Mouse (Mus musculus): ENCODE results near the gene Zfp385a. TPM values are rescaled to one million over a fixed set of nuclear protein-coding genes. Genes with fewer than 3 reads are reported as not detected.

The Zfp385a gene
- total and polyA plus RNA-seq, 2 experiments from 2014 or later, result 23.1 to 25.8 TPM

DNA sequence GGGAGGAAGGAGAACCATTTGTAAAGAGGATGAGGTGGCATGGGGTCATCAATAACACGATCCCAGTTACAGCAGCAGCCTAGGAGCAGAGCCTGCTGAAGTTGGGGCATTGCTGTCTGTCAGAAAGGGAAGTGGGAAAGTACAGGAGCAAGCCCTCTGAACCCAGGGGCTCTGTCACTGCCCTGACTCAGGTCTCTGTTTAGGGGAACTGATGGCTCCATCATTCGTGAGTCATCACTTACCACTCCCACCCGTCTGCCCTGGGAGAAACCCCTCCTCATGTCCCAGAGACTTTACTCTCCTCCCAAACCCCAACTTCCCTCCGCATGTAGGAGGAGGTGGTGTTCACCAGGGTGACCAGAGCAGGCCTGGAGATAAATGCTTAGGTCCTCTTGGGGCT lies 30.6 kb upstream of the Zfp385a start:
- WGBS, result 58% methylated on average over 4 of the region's 4 CpGs

DNA sequence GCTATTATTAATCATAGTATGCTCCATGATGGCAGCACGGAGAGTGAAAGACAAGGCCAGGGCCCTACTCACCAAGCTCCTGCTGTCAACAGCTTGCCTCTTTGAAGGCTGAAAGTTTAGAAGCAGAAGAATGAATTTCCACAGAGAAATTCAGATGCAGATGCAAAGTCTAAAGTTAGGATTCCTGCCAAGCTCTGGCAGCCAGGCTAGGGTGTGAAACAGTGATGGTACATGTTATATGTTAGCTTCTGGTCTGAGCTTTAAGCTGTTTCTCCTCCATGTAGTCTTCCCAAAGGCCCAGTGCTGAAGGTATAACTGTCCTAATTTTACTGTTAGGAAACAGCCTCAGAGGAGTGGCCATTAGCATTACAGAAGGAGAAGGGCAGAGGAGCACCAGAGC lies 29.2 kb upstream of the Zfp385a start:
- 55% methylated on average over 1 of the region's 1 CpGs for WGBS
- Histone ChIP-seq H3K27me3 (ENCODE audit: insufficient read depth, low read length) (0 out of 2 replicates have a peak, but pooled peaks cover 3% of the 10 kb centered on the region), H3K4me2 (ENCODE audit: low read depth, low read length) (no peak overlapping the region), H3K36me3 (ENCODE audit: insufficient read depth, low read length) (no peaks in the 10 kb centered on the region), H3K9me3 (ENCODE audit: low read length) (no peaks in the 10 kb centered on the region), H3K4me3 (ENCODE audit: low read length) (no peak overlapping the region), H3K9ac (replicated peaks; ENCODE audit: low read length) (no peak overlapping the region), H3K4me1 (ENCODE audit: insufficient read depth, low read length) (peaks cover 11% of the 10 kb centered on the region), H3K27ac (no peak overlapping the region)
- DNase-seq (ENCODE audit: low spot score), result no peak
- no peak for ATAC-seq
- no peak for TF ChIP-seq CTCF (IDR thresholded peaks at IDR 0.05; ENCODE audit: low read depth)

More for the DNA sequence above, 30.6 kb upstream of the Zfp385a start:
- H3K36me3 ChIP-seq (ENCODE audit: insufficient read depth, low read length), result no peaks in the 10 kb centered on the region
- DNase-seq (ENCODE audit: low spot score) (no peak), ATAC-seq (no peak)
- no peak overlapping the region for H3K27ac ChIP-seq
- no peak overlapping the region for H3K4me2 ChIP-seq (ENCODE audit: low read depth, low read length)
- peaks cover 11% of the 10 kb centered on the region for H3K4me1 ChIP-seq (ENCODE audit: insufficient read depth, low read length)
- no peak overlapping the region for H3K9ac ChIP-seq (replicated peaks; ENCODE audit: low read length)
- TF ChIP-seq CTCF (IDR thresholded peaks at IDR 0.05; ENCODE audit: low read depth), result no peak
- no peak overlapping the region for H3K4me3 ChIP-seq (ENCODE audit: low read length)
- 0 out of 2 replicates have a peak, but pooled peaks cover 3% of the 10 kb centered on the region for H3K27me3 ChIP-seq (ENCODE audit: insufficient read depth, low read length)
- no peaks in the 10 kb centered on the region for H3K9me3 ChIP-seq (ENCODE audit: low read length)

DNA sequence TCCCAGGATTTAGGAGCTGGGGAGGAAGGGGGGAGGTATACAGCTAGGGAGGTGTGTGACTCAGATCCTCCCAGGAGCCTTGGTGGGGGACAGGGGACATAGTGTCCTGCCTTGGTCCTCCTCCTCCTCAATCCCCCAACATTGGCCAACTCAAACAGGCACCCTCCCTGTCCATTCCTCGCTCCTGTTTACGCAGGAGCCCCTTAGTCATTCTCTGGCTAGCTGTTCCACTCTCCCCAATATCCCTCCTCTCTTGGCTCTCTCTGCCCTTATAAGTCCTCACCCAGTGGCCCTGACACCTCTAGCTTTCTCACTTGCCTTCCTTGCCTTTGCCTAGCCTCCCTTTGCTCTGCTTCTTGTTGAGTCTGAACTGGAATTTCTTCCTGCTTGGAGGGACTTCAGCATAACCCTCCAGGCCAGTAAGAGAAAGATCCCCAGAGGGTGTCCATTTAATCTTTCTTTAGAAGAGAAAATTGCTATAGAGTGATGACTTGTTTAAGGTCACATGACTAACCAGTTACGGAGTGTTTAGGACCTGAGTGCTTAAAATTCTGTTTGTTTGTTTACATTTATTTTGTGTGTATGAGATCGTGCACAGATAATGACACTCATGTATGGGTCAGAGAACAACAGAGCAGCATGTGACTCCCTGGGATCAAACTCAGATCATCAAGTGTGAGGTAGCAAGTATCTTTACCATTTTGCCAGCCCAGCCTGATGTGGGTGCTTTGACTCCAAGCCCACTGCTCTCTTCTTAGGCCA lies 28.5 kb upstream of the Zfp385a start:
- TF ChIP-seq CTCF (IDR thresholded peaks at IDR 0.05; ENCODE audit: low read depth), result no peak
- 83% methylated on average over 4 of the region's 4 CpGs for WGBS
- no peak for ATAC-seq

DNA sequence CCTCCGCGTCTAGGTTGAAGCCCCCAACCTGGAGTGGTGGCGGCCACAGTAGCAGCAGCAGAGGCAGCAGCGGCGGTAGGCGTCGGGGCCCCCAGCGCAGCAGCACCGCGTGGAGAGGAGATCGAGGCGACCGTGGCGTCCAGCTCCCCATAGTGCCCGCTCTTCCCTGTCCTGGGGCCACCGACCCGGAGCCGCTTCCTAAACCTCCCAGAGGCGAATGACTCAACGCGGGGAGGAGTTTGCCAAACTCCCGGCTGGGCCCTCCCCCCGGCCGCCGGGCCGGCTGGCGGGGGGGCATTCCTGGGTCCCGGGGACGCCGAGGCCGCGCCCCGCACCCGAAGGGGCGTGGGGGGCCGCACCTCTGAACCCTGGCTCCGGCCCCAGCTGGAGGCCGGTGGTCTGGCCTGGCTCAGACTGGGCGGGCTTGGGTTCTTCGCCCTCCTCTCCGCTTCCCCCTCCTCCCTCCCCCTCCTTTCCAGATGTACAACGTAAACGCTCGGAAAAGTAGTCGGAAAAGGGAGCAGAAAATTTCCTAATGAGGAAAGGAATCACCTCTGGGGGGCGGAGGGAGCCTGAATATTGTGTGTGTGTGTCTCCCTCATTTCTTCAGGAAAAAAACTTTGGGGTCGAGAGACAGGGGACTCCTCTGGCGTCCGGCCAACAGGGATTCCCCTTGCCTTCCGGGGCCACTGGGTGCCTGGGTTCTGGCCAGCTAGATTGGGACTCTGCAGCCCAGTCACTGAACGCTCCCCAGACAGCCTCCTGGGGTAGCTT lies 26.7 kb upstream of the Zfp385a start, which contains the start of gene Itga5:
TSS of gene Itga5 (minus strand) at position 388 of the 774 bp plus-strand sequence.
- Histone ChIP-seq H3K27ac (no peak within 1 kb of the TSS), H3K4me1 (ENCODE audit: insufficient read depth, low read length) (peaks cover 11% of the 10 kb centered on the region), H3K27me3 (ENCODE audit: insufficient read depth, low read length) (0 out of 2 replicates have a peak, but pooled peaks cover 3% of the 10 kb centered on the region), H3K36me3 (ENCODE audit: insufficient read depth, low read length) (no peaks in the 10 kb centered on the region), H3K4me2 (ENCODE audit: low read depth, low read length) (peak within 1 kb of the TSS; percentile 93), H3K9ac (replicated peaks; ENCODE audit: low read length) (peak within 1 kb of the TSS; percentile 40), H3K9me3 (ENCODE audit: low read length) (no peaks in the 10 kb centered on the region), H3K4me3 (ENCODE audit: low read length) (peak within 1 kb of the TSS; percentile 44)
- 1% methylated on average over 47 of the region's 51 CpGs for WGBS
- DNase-seq (ENCODE audit: low spot score) (peak; percentile 24), ATAC-seq (peak; percentile 58; the same call in 1 of the 2 replicates)
- no peak for TF ChIP-seq CTCF (IDR thresholded peaks at IDR 0.05; ENCODE audit: low read depth)

More for the DNA sequence above, 28.5 kb upstream of the Zfp385a start:
- no peak overlapping the region for H3K9ac ChIP-seq (replicated peaks; ENCODE audit: low read length)
- H3K4me2 ChIP-seq (ENCODE audit: low read depth, low read length), result no peak overlapping the region
- DNase-seq (ENCODE audit: low spot score), result no peak
- no peaks in the 10 kb centered on the region for H3K36me3 ChIP-seq (ENCODE audit: insufficient read depth, low read length)
- H3K27ac ChIP-seq, result no peak overlapping the region
- peaks cover 11% of the 10 kb centered on the region for H3K4me1 ChIP-seq (ENCODE audit: insufficient read depth, low read length)
- no peaks in the 10 kb centered on the region for H3K9me3 ChIP-seq (ENCODE audit: low read length)
- H3K27me3 ChIP-seq (ENCODE audit: insufficient read depth, low read length), result 0 out of 2 replicates have a peak, but pooled peaks cover 3% of the 10 kb centered on the region
- no peak overlapping the region for H3K4me3 ChIP-seq (ENCODE audit: low read length)

DNA sequence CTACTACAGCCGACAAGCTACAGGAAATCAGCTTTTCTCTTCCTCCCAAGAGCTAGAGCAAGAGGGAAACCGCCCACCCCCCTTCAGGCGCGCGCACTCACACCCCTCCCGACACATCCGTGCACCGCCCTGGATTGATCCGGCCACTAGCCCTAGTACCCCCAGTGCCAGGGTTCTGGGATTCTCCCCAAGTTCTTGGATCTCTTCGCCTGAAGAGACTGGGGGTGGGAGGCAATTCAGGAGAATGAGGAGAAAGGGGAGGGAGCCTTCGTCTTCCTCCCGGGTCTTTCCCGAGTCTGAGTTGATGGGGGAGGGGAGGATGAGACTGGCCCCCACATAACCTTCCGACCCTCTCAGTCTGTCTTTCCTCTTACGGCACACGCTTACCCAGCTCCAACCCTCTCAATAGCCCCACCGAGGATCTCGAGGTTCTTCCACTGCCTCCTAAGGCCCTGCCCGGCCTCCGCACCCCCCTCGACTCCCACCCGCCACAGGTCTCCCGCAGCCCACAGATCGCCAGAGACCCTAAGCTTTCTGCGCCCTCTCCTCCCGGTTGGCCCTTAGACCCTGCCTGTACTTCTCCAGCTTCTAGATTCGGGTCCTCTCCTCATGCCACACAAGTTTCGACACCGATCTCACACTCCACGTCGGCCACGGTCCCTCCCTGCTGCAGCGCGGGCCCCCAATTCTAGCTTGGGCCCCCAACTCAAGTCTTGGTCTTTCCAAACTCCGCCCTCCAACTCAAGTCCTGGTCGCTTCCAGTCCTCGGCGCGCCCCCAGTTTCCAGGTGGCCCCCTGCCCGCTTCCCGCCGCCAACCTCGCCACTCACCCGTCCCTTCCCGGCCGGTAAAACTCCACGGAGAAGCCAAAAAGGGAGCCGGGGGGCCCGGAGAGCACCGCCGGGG lies 25.8 kb upstream of the Zfp385a start:
- no peak for DNase-seq (ENCODE audit: low spot score)

DNA sequence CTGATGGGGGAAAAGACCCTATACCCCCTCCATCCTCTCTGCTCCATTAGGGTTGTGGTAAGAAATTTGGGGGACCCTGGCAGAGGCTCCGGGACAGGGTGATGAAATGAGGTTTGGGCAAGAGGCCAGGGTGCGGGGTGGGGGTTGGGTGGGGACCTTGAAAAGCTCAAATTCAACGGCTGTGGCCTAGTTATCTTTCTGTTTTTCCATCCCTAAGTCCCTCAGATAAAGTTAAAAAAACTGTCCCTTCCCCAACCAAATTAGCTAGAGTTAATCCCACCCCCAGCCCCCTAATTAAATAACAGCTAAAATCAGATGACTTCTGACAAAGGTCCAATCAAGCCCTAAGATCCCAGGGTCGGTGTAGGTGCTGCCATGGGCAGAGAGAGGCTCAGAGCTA lies 24.9 kb upstream of the Zfp385a start:
- H3K27me3 ChIP-seq (ENCODE audit: insufficient read depth, low read length), result 0 out of 2 replicates have a peak, but pooled peaks cover 3% of the 10 kb centered on the region
- no peaks in the 10 kb centered on the region for H3K36me3 ChIP-seq (ENCODE audit: insufficient read depth, low read length)
- H3K9ac ChIP-seq (replicated peaks; ENCODE audit: low read length), result no peak overlapping the region
- H3K4me2 ChIP-seq (ENCODE audit: low read depth, low read length), result peak overlapping the region; percentile 93
- H3K27ac ChIP-seq, result no peak overlapping the region
- H3K4me3 ChIP-seq (ENCODE audit: low read length), result peak overlapping the region; percentile 44; the same call in 1 of the 2 replicates
- DNase-seq (ENCODE audit: low spot score), result no peak
- WGBS, result 45% methylated on average over 4 of the region's 4 CpGs
- TF ChIP-seq CTCF (IDR thresholded peaks at IDR 0.05; ENCODE audit: low read depth), result no peak
- H3K4me1 ChIP-seq (ENCODE audit: insufficient read depth, low read length), result peaks cover 11% of the 10 kb centered on the region
- H3K9me3 ChIP-seq (ENCODE audit: low read length), result no peaks in the 10 kb centered on the region
- ATAC-seq, result no peak

More for the DNA sequence above, 25.8 kb upstream of the Zfp385a start:
- no peaks in the 10 kb centered on the region for H3K36me3 ChIP-seq (ENCODE audit: insufficient read depth, low read length)
- H3K27me3 ChIP-seq (ENCODE audit: insufficient read depth, low read length), result 0 out of 2 replicates have a peak, but pooled peaks cover 3% of the 10 kb centered on the region
- H3K27ac ChIP-seq, result no peak overlapping the region
- under 1% methylated on average over 51 of the region's 51 CpGs for WGBS
- H3K9ac ChIP-seq (replicated peaks; ENCODE audit: low read length), result peak overlapping the region; percentile 40
- H3K4me1 ChIP-seq (ENCODE audit: insufficient read depth, low read length), result peaks cover 11% of the 10 kb centered on the region
- ATAC-seq, result peak; percentile 28; the same call in 1 of the 2 replicates
- H3K4me2 ChIP-seq (ENCODE audit: low read depth, low read length), result peak overlapping the region; percentile 93
- H3K4me3 ChIP-seq (ENCODE audit: low read length), result peak overlapping the region; percentile 44
- no peaks in the 10 kb centered on the region for H3K9me3 ChIP-seq (ENCODE audit: low read length)
- no peak for TF ChIP-seq CTCF (IDR thresholded peaks at IDR 0.05; ENCODE audit: low read depth)

Measured in hindbrain, postnatal 0 days (tissue).